Mouse (Mus musculus) E14TG2a.4 (cell line): ENCODE results near the gene Col27a1.

Experiments used
- CTCF ChIP-seq: conservative IDR thresholded peaks from 2 replicates; pipeline ENCODE4 v1.5.1; 2014; ENCODE audit warnings: low read length
- POU5F1 ChIP-seq: IDR thresholded peaks from 2 replicates; pipeline ENCODE4 v1.6.1; 2014; ENCODE audit warnings: low read length, borderline replicate concordance

DNA sequence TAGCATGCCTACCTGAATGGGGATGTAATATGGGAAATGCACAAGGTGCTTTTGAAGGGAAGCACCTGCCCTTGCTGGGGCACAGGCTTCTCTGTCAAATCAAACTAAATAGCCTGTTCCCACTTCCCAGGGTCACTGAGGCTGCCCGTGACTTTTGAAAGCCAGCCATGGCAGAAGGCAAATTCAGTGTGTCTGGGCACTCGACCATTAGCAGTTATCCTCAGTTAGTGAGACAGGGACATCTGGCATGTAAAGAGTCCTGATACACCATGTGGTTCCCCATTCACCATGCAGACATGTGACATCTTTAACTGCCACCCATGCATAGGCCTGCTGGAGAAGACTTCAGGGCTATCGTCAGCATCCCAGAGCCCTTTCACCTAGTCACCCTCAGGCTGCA is 5.3 kb downstream of the Col27a1 start:
- TF ChIP-seq CTCF (no peak), POU5F1 (no peak)
